ENCODE assay signal across 23 mouse cellular contexts in genomic region chr15:74186541-74187258, GRCm38 (mm10).
DNase-seq lines count a peak whose midpoint lies in the region; ATAC-seq and TF ChIP-seq lines count a peak whose summit lies in the region.
"Had no signal": no experiment of that assay in that cellular context is flagged by ENCODE, and none has a peak within 500 bp of the region (broad histone marks: within the 10 kb centered on the region; RNA-seq: fewer than 3 reads in every experiment).

No protein-coding gene starts in this region.

- in situ Hi-C loops in ES-E14 (cut with MboI; ENCODE audit: low sequenced_read_pairs in 2 of 2, unreplicated experiment in 2 of 2) = no loop called here

- no peaks in the 10 kb centered on the region for H3K9me3 ChIP-seq in hindbrain, embryonic 15.5 days
- H3K9me3 ChIP-seq in hindbrain, embryonic 10.5 days = no peaks in the 10 kb centered on the region
- no peaks in the 10 kb centered on the region for H3K9me3 ChIP-seq in ES-E14 (ENCODE audit: control insufficient read depth, insufficient read depth, low read depth, low read length)
- no peaks in the 10 kb centered on the region for H3K9me3 ChIP-seq in forebrain, embryonic 15.5 days
- H3K9me3 ChIP-seq: heart, embryonic 10.5 days; kidney, embryonic 15.5 days; limb, embryonic 13.5 days; liver, embryonic 12.5 days had no signal

- no peak overlapping the region for H3K4me3 ChIP-seq in hindbrain, embryonic 15.5 days
- H3K4me3 ChIP-seq in hindbrain, embryonic 10.5 days = no peak overlapping the region
- H3K4me3 ChIP-seq in ES-E14 (ENCODE audit: insufficient read depth in 1 of 2, low read depth in 1 of 2, low read length in 2 of 2, poor library complexity in 1 of 2, severe bottlenecking in 1 of 2) = 0 out of 4 replicates have a peak overlapping the region, but pooled peaks of 1 of the 2 experiments have one; percentile 16
- no peak overlapping the region for H3K4me3 ChIP-seq in forebrain, embryonic 15.5 days
- H3K4me3 ChIP-seq: erythroblast, embryonic 14.5 days; gastrocnemius, adult 2 months; heart, embryonic 10.5 days; kidney, embryonic 15.5 days; limb, embryonic 13.5 days; liver, embryonic 12.5 days had no signal

- 22% methylated on average over 6 of the region's 6 CpGs for WGBS in hindbrain, embryonic 15.5 days
- 29% methylated on average over 6 of the region's 6 CpGs for WGBS in hindbrain, embryonic 10.5 days
- 8% methylated on average over 6 of the region's 6 CpGs for WGBS in forebrain, embryonic 15.5 days

- H3K9ac ChIP-seq in hindbrain, embryonic 15.5 days = no peak overlapping the region
- H3K9ac ChIP-seq in ES-E14 (ENCODE audit: insufficient read depth, low read depth, low read length, poor library complexity, severe bottlenecking) = no peak overlapping the region
- no peak overlapping the region for H3K9ac ChIP-seq in forebrain, embryonic 15.5 days (replicated peaks)
- H3K9ac ChIP-seq: kidney, embryonic 15.5 days; limb, embryonic 13.5 days; liver, embryonic 12.5 days had no signal

- H3K27ac ChIP-seq in hindbrain, embryonic 15.5 days (replicated peaks) = peak overlapping the region; percentile 4; the same call in 1 of the 2 replicates
- no peak overlapping the region for H3K27ac ChIP-seq in hindbrain, embryonic 10.5 days
- H3K27ac ChIP-seq in ES-E14 (ENCODE audit: insufficient read depth, low read depth, low read length, poor library complexity, severe bottlenecking) = no peak overlapping the region
- H3K27ac ChIP-seq in forebrain, embryonic 15.5 days (replicated peaks) = peak overlapping the region; percentile 34; the same call in 1 of the 2 replicates
- H3K27ac ChIP-seq: gastrocnemius, adult 2 months; heart, embryonic 10.5 days; kidney, embryonic 15.5 days; limb, embryonic 13.5 days; liver, embryonic 12.5 days had no signal

- peaks cover 3% of the 10 kb centered on the region; the same call in 1 of the 2 replicates for H3K4me1 ChIP-seq in hindbrain, embryonic 15.5 days (replicated peaks)
- H3K4me1 ChIP-seq in hindbrain, embryonic 10.5 days (replicated peaks) = no peaks in the 10 kb centered on the region
- H3K4me1 ChIP-seq in ES-E14 (ENCODE audit: control insufficient read depth in 2 of 2, insufficient read depth in 2 of 2, low read length in 2 of 2, poor library complexity in 1 of 2) = 0 out of 4 replicates have a peak, but pooled peaks cover 0 to 2% of the 10 kb centered on the region in 2 experiments
- peaks cover 9% of the 10 kb centered on the region for H3K4me1 ChIP-seq in forebrain, embryonic 15.5 days
- H3K4me1 ChIP-seq: heart, embryonic 10.5 days; kidney, embryonic 15.5 days; limb, embryonic 13.5 days; liver, embryonic 12.5 days had no signal

- no peak for DNase-seq in hindbrain, embryonic 10.5 days (ENCODE audit: low spot score)
- DNase-seq in ES-E14 (ENCODE audit: low read depth, low spot score) (peak; percentile 85), ZHBTc4 (ENCODE audit: low read depth, low spot score) (peak; percentile 92)
- no peak for DNase-seq in right cerebral cortex, postnatal 36 days (ENCODE audit: low spot score in 2 of 2)
- no peak for DNase-seq in kidney, postnatal 36 days
- no peak for DNase-seq in natural killer cell, adult 2 months (ENCODE audit: low spot score in 2 of 2)
- DNase-seq: adrenal gland, postnatal 10 days; cerebellum, adult 8-10 months; gastrocnemius, adult 2 months; heart, postnatal 4 days; kidney, postnatal 4 days; lung, adult 2 months; lung, postnatal 14 days; right cerebral cortex, postnatal 25 days had no signal

- H3K4me2 ChIP-seq in hindbrain, embryonic 15.5 days = no peak overlapping the region
- H3K4me2 ChIP-seq in forebrain, embryonic 15.5 days (replicated peaks) = no peak overlapping the region
- H3K4me2 ChIP-seq: kidney, embryonic 15.5 days; limb, embryonic 13.5 days; liver, embryonic 12.5 days had no signal

- no peaks in the 10 kb centered on the region for H3K36me3 ChIP-seq in hindbrain, embryonic 15.5 days
- no peaks in the 10 kb centered on the region for H3K36me3 ChIP-seq in hindbrain, embryonic 10.5 days
- no peaks in the 10 kb centered on the region for H3K36me3 ChIP-seq in ES-E14 (ENCODE audit: control insufficient read depth, insufficient read depth, low read length, poor library complexity, severe bottlenecking)
- no peaks in the 10 kb centered on the region for H3K36me3 ChIP-seq in forebrain, embryonic 15.5 days
- H3K36me3 ChIP-seq: heart, embryonic 10.5 days; kidney, embryonic 15.5 days; limb, embryonic 13.5 days; liver, embryonic 12.5 days had no signal

- no peaks in the 10 kb centered on the region for H3K27me3 ChIP-seq in hindbrain, embryonic 15.5 days
- H3K27me3 ChIP-seq in hindbrain, embryonic 10.5 days (ENCODE audit: insufficient read depth, poor library complexity, severe bottlenecking) = no peaks in the 10 kb centered on the region
- H3K27me3 ChIP-seq in forebrain, embryonic 15.5 days = no peaks in the 10 kb centered on the region
- H3K27me3 ChIP-seq: liver, embryonic 12.5 days had no signal

- ATAC-seq in hindbrain, embryonic 15.5 days (ENCODE audit: low FRiP score, low read depth) = peak; percentile 68
- ATAC-seq in forebrain, embryonic 15.5 days (replicated peaks) = peak; percentile 64
- ATAC-seq: activated CD4-positive, CD25-positive, alpha-beta regulatory T cell, adult 4 months; intestine, postnatal 0 days; liver, embryonic 12.5 days had no signal

TF ChIP-seq in ES-E14, 5 proteins besides CTCF, POLR2A, EP300 and RAD21:
- TF ChIP-seq HCFC1 (IDR thresholded peaks at IDR 0.05; ENCODE audit: borderline replicate concordance, insufficient read depth, low read length) (no peak), MAFK (IDR thresholded peaks at IDR 0.05; ENCODE audit: insufficient read depth, low read depth, low read length) (no peak), ZNF384 (IDR thresholded peaks at IDR 0.05; ENCODE audit: low read depth, low read length) (no peak), CHD2 (IDR thresholded peaks at IDR 0.05; ENCODE audit: low read depth, low read length) (no peak), ZC3H11A (IDR thresholded peaks at IDR 0.05; ENCODE audit: borderline replicate concordance, low read depth, low read length) (no peak)
TF ChIP-seq in ES-E14: peak in this region for 0.

Comparison
In these comparisons a context has a peak if more than half of its experiments do, and no peak if none do; other contexts are left out.
1. H3K27ac ChIP-seq: peak in hindbrain, embryonic 15.5 days (single experiment) and forebrain, embryonic 15.5 days (single experiment); none in hindbrain, embryonic 10.5 days (single experiment) and ES-E14 (single experiment).
2. DNase-seq: peak in ES-E14 (single experiment) and ZHBTc4 (single experiment); none in hindbrain, embryonic 10.5 days (single experiment), right cerebral cortex, postnatal 36 days (0 of 2), kidney, postnatal 36 days (0 of 2) and natural killer cell, adult 2 months (0 of 2).